Mouse (Mus musculus) embryo, embryonic 11.5 days (tissue): ENCODE data around the gene Slc22a5.

Experiments used
- DNase-seq: peaks from one replicate; pipeline ENCODE4 v3.0.0-alpha.2; 2012; ENCODE audit warnings: low read depth, low spot score

The Slc22a5 gene

GRCm38 (mm10) chr11:53839663-53840642, 51.5 kb downstream of the Slc22a5 start:
- no peak for DNase-seq

- DNase-seq = no peak
Measured at GRCm38 (mm10) chr11:53839147-53839546, 52.3 kb downstream of the Slc22a5 start.

DNA sequence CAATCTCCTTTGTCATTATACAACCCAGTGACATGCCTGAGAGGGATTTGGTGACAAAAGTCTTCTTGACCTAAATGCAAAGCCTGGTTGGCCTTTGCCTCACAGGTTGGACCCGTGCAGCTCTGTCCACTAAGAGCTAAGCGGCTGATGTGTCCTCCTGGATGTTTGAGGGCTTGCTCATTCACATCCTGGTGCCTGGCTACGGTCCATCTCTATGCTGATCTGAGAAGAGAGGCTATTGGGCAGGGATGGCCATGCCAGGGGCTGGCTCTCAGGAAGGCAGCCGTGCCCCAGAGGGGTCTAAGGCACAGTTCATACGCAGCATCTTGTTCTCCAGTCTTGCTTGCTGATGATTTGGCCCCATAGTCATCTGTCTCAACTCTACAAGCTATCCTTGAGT, 53.7 kb downstream of the Slc22a5 start:
- no peak for DNase-seq

- no peak for DNase-seq
Measured at GRCm38 (mm10) chr11:53835379-53836010, 56.0 kb downstream of the Slc22a5 start.

GRCm38 (mm10) chr11:53825409-53825808, 66.1 kb downstream of the Slc22a5 start:
- DNase-seq = no peak

DNA sequence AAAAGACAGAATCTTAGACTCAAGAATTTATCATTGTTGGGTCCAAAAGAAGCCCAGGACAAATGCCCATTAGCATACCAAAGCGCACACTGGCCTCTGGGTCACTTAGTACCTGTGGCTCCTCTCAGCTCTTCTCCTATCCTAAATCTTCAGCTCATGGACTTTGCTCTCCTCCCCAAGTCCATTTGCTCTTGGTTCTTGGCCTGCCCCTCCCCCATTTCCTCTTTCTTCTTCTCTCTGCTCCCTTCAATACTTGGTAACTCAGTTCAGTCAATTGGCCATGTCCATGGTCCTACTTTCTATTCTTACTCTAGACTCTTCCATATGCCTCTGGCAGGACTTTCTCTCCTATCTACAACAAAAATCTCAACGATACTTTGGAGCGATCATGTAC, 69.5 kb downstream of the Slc22a5 start:
- no peak for DNase-seq

DNA sequence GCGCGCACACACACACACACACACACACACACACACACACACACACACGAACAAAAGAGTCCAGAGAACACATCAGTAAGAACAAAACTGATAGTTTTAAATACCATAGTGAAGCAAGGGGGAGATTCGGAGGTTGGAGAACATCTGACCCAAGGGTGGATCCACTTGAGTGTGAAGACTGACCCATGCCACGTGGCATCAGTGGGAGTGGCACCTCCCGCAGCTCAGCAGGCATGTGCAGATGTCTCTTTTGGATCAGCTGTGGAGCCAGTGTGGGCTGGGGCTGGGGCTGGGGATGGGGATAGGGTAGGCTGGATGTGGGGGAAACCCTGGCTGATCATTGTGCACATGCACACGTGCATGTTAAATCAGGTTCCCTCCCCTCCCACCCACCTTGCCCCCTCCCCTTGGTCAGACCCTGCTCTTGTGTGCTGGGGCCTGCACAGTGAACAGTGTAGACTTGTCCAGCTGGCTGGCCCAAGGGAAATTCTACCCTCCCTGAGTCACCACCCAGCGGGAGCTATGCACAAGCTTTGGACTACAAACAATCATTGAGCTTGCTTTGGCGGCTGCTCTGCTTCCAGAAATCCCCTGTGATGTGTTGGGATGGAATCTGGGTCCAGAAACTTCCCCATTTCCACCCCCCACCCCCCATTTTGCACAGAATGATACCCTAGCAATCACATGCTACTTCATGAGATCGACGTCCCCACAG, 70.1 kb downstream of the Slc22a5 start:
- DNase-seq = no peak

- no peak for DNase-seq
Measured at GRCm38 (mm10) chr11:53820516-53821170, 70.8 kb downstream of the Slc22a5 start.

GRCm38 (mm10) chr11:53819511-53819910, 71.9 kb downstream of the Slc22a5 start:
- DNase-seq = no peak

GRCm38 (mm10) chr11:53818794-53819193, 72.7 kb downstream of the Slc22a5 start:
- no peak for DNase-seq

DNA sequence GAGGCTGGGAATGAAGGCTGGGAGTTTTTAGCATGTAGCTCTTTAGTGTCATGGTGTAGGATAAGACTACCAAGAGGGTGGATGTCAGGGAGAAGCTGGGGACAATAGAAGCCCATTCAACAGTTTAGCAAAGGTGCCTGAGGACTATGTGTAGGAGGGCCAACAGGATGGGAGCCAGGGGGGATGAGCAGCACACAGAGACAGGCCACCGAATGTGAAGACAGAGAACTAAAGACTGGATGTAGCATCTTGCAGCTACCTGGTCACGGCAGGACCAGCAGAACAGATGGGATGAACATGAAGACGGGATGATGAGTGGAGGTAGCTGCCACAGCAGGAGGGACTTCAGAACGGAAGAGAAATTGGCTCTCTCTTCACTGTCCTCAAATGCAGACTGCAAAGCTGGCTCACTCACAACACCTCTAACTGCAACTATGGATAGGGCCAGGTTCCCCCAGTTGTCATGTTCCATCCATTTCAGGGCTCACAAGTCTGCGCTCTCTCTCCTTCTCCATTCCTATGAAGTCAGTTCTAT, 74.6 kb downstream of the Slc22a5 start:
- DNase-seq = no peak

- no peak for DNase-seq
Measured at GRCm38 (mm10) chr11:53814810-53815209, 76.7 kb downstream of the Slc22a5 start.
